Mouse (Mus musculus): ENCODE measurements around the gene Dicer1. TPM values are rescaled to one million over a fixed set of nuclear protein-coding genes. Genes with fewer than 3 reads are reported as not detected.

Dicer1 gene
- polyA plus RNA-seq, 1 experiment, result 20.3 TPM

DNA sequence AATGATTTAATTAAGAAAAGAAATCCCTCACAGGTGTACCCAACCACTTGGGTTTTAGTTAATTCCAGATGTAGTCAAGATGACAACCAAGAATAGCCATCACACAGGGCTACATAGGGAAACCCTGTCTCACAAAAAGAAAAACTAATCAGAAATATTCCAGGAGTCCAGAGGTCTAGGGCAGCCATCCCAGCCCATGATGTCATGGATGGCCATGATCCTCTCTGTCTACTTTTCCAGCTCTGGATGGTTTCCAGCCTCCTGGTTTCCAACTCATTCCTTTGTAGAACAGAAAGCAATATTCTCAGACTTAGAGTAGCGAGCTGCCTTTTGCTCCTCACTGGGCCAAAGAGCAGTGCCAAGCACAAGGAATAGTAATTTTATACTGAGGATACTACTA is 110.8 kb downstream of the Dicer1 start:
- no peak overlapping the region for H3K27ac ChIP-seq (ENCODE audit: insufficient read depth, low read length)
- H3K4me3 ChIP-seq (ENCODE audit: insufficient read depth, low read length), result no peak overlapping the region
- no peak for TF ChIP-seq CTCF (IDR thresholded peaks at IDR 0.05; ENCODE audit: extremely low read depth, insufficient read depth, low read length)
- no peak for TF ChIP-seq POLR2A (IDR thresholded peaks at IDR 0.05; ENCODE audit: extremely low read depth, insufficient read depth, low read length)
- no peaks in the 10 kb centered on the region for H3K4me1 ChIP-seq (ENCODE audit: control insufficient read depth, insufficient read depth, low read length)

DNA sequence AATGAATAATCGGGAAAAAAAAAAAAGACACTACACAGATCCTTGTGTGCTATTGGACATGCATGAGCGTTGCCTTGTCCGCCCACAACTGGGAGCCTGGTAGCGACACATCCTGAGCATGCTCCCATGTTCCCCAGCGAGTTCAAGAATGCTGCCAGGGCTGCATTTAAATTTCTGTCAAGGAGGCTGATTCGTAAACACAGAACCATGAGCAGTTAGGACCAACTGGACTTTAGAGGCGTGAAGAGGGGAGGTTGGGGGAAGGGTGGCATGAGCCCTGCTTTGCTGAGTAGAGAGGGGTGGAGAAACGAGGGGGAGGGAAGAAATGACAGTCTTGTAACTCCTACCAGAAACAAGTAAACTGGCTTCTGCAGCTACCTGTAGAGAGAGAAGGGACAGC is 113.6 kb downstream of the Dicer1 start:
- no peak overlapping the region for H3K4me3 ChIP-seq (ENCODE audit: insufficient read depth, low read length)
- no peak overlapping the region for H3K27ac ChIP-seq (ENCODE audit: insufficient read depth, low read length)
- no peaks in the 10 kb centered on the region for H3K4me1 ChIP-seq (ENCODE audit: control insufficient read depth, insufficient read depth, low read length)
- TF ChIP-seq CTCF (IDR thresholded peaks at IDR 0.05; ENCODE audit: extremely low read depth, insufficient read depth, low read length) (no peak), POLR2A (IDR thresholded peaks at IDR 0.05; ENCODE audit: extremely low read depth, insufficient read depth, low read length) (no peak)

Other genes with a start within 250 kb of the Dicer1 start
- 20.6 and 21.2 TPM in 2 replicates for gene Clmn, start 113.1 kb upstream of the Dicer1 start, polyA plus RNA-seq (2012; rRNA removed)

Data from cortical plate, adult 2 months (tissue).